Mouse (Mus musculus): ENCODE data around the gene Gdf5. TPM values are rescaled to one million over a fixed set of nuclear protein-coding genes. Genes with fewer than 3 reads are reported as not detected.

The Gdf5 gene
- polyA plus RNA-seq, 1 experiment = 0.21 TPM

GRCm38 (mm10) chr2:155973348-155973747, 28.2 kb upstream of the Gdf5 start:
- WGBS = 91% methylated on average over 6 of the region's 6 CpGs

GRCm38 (mm10) chr2:155962991-155963390, 17.8 kb upstream of the Gdf5 start:
- TF ChIP-seq POLR2A (IDR thresholded peaks at IDR 0.05; ENCODE audit: borderline replicate concordance, insufficient read depth, low read length) (no peak), CTCF (IDR thresholded peaks at IDR 0.05; ENCODE audit: borderline replicate concordance, insufficient read depth, low read depth, low read length) (peak; percentile 31; the same call in 1 of the 2 replicates)
- Histone ChIP-seq H3K27ac (ENCODE audit: insufficient read depth, low read length) (no peak overlapping the region), H3K27me3 (ENCODE audit: control insufficient read depth, insufficient read depth, low read length) (no peaks in the 10 kb centered on the region), H3K4me1 (ENCODE audit: control insufficient read depth, insufficient read depth, low read length) (no peaks in the 10 kb centered on the region; the same call in 1 of the 2 replicates), H3K4me3 (replicated peaks; ENCODE audit: insufficient read depth, low read depth, low read length) (no peak overlapping the region)
- WGBS = 13% methylated on average over 1 of the region's 1 CpGs
- DNase-seq = peak in 1 of 2 experiments; percentile 58

More at GRCm38 (mm10) chr2:155973348-155973747, 28.2 kb upstream of the Gdf5 start:
- Histone ChIP-seq H3K27ac (ENCODE audit: insufficient read depth, low read length) (no peak overlapping the region), H3K4me1 (ENCODE audit: control insufficient read depth, insufficient read depth, low read length) (no peaks in the 10 kb centered on the region), H3K27me3 (ENCODE audit: control insufficient read depth, insufficient read depth, low read length) (no peaks in the 10 kb centered on the region), H3K4me3 (replicated peaks; ENCODE audit: insufficient read depth, low read depth, low read length) (no peak overlapping the region)
- TF ChIP-seq POLR2A (IDR thresholded peaks at IDR 0.05; ENCODE audit: borderline replicate concordance, insufficient read depth, low read length) = no peak
- no peak for TF ChIP-seq CTCF (IDR thresholded peaks at IDR 0.05; ENCODE audit: borderline replicate concordance, insufficient read depth, low read depth, low read length)
- DNase-seq = no peak

- H3K27me3 ChIP-seq (ENCODE audit: control insufficient read depth, insufficient read depth, low read length) = no peaks in the 10 kb centered on the region
- no peak for TF ChIP-seq POLR2A (IDR thresholded peaks at IDR 0.05; ENCODE audit: borderline replicate concordance, insufficient read depth, low read length)
- no peak for TF ChIP-seq CTCF (IDR thresholded peaks at IDR 0.05; ENCODE audit: borderline replicate concordance, insufficient read depth, low read depth, low read length)
- H3K4me3 ChIP-seq (replicated peaks; ENCODE audit: insufficient read depth, low read depth, low read length) = no peak overlapping the region
- DNase-seq = no peak
- 44% methylated on average over 10 of the region's 10 CpGs for WGBS
- no peak overlapping the region for H3K27ac ChIP-seq (ENCODE audit: insufficient read depth, low read length)
- H3K4me1 ChIP-seq (ENCODE audit: control insufficient read depth, insufficient read depth, low read length) = no peaks in the 10 kb centered on the region; the same call in none of the 2 replicates
These were observed 16.7 kb upstream of the Gdf5 start for GRCm38 (mm10) chr2:155961862-155962261.

GRCm38 (mm10) chr2:155959981-155960380, 14.8 kb upstream of the Gdf5 start:
- no peak for DNase-seq
- WGBS = 78% methylated on average over 5 of the region's 5 CpGs
- Histone ChIP-seq H3K4me1 (ENCODE audit: control insufficient read depth, insufficient read depth, low read length) (no peaks in the 10 kb centered on the region; the same call in none of the 2 replicates), H3K27ac (ENCODE audit: insufficient read depth, low read length) (no peak overlapping the region), H3K4me3 (replicated peaks; ENCODE audit: insufficient read depth, low read depth, low read length) (no peak overlapping the region), H3K27me3 (ENCODE audit: control insufficient read depth, insufficient read depth, low read length) (no peaks in the 10 kb centered on the region)
- no peak for TF ChIP-seq POLR2A (IDR thresholded peaks at IDR 0.05; ENCODE audit: borderline replicate concordance, insufficient read depth, low read length)
- no peak for TF ChIP-seq CTCF (IDR thresholded peaks at IDR 0.05; ENCODE audit: borderline replicate concordance, insufficient read depth, low read depth, low read length)

GRCm38 (mm10) chr2:155956134-155957059, 11.2 kb upstream of the Gdf5 start, which contains the start of gene Cep250:
Gene Cep250 (plus strand): TSS chr2:155956458.
- Histone ChIP-seq H3K4me1 (ENCODE audit: control insufficient read depth, insufficient read depth, low read length) (no peaks in the 10 kb centered on the region; the same call in none of the 2 replicates), H3K27ac (ENCODE audit: insufficient read depth, low read length) (peak within 1 kb of the TSS; percentile 86), H3K4me3 (replicated peaks; ENCODE audit: insufficient read depth, low read depth, low read length) (peak within 1 kb of the TSS; percentile 87), H3K27me3 (ENCODE audit: control insufficient read depth, insufficient read depth, low read length) (no peaks in the 10 kb centered on the region)
- WGBS = under 1% methylated on average over 59 of the region's 59 CpGs
- TF ChIP-seq POLR2A (IDR thresholded peaks at IDR 0.05; ENCODE audit: borderline replicate concordance, insufficient read depth, low read length) (peak; percentile 64), CTCF (IDR thresholded peaks at IDR 0.05; ENCODE audit: borderline replicate concordance, insufficient read depth, low read depth, low read length) (no peak)
- DNase-seq = peak; percentile 93

GRCm38 (mm10) chr2:155952006-155952405, 6.8 kb upstream of the Gdf5 start:
- Histone ChIP-seq H3K27ac (ENCODE audit: insufficient read depth, low read length) (no peak overlapping the region), H3K4me1 (ENCODE audit: control insufficient read depth, insufficient read depth, low read length) (no peaks in the 10 kb centered on the region), H3K4me3 (replicated peaks; ENCODE audit: insufficient read depth, low read depth, low read length) (no peak overlapping the region), H3K27me3 (ENCODE audit: control insufficient read depth, insufficient read depth, low read length) (no peaks in the 10 kb centered on the region)
- TF ChIP-seq POLR2A (IDR thresholded peaks at IDR 0.05; ENCODE audit: borderline replicate concordance, insufficient read depth, low read length) (no peak), CTCF (IDR thresholded peaks at IDR 0.05; ENCODE audit: borderline replicate concordance, insufficient read depth, low read depth, low read length) (peak; percentile 46; the same call in 1 of the 2 replicates)
- DNase-seq = peak; percentile 74

- no peak overlapping the region for H3K4me3 ChIP-seq (replicated peaks; ENCODE audit: insufficient read depth, low read depth, low read length)
- H3K27me3 ChIP-seq (ENCODE audit: control insufficient read depth, insufficient read depth, low read length) = no peaks in the 10 kb centered on the region
- no peaks in the 10 kb centered on the region for H3K4me1 ChIP-seq (ENCODE audit: control insufficient read depth, insufficient read depth, low read length)
- TF ChIP-seq CTCF (IDR thresholded peaks at IDR 0.05; ENCODE audit: borderline replicate concordance, insufficient read depth, low read depth, low read length) = no peak
- no peak for TF ChIP-seq POLR2A (IDR thresholded peaks at IDR 0.05; ENCODE audit: borderline replicate concordance, insufficient read depth, low read length)
- DNase-seq = no peak
- no peak overlapping the region for H3K27ac ChIP-seq (ENCODE audit: insufficient read depth, low read length)
- WGBS = 33% methylated on average over 6 of the region's 6 CpGs
These were observed 4.2 kb upstream of the Gdf5 start for GRCm38 (mm10) chr2:155949362-155949761.

Data from cerebellum, adult 2 months (tissue).